Mouse (Mus musculus): Measurements from ENCODE around the gene Lonrf2. TPM values are rescaled to one million over a fixed set of nuclear protein-coding genes. Genes with fewer than 3 reads are reported as not detected.

Gene Lonrf2
- polyA plus RNA-seq, 2 experiments from 2014 or later, result not detected

DNA sequence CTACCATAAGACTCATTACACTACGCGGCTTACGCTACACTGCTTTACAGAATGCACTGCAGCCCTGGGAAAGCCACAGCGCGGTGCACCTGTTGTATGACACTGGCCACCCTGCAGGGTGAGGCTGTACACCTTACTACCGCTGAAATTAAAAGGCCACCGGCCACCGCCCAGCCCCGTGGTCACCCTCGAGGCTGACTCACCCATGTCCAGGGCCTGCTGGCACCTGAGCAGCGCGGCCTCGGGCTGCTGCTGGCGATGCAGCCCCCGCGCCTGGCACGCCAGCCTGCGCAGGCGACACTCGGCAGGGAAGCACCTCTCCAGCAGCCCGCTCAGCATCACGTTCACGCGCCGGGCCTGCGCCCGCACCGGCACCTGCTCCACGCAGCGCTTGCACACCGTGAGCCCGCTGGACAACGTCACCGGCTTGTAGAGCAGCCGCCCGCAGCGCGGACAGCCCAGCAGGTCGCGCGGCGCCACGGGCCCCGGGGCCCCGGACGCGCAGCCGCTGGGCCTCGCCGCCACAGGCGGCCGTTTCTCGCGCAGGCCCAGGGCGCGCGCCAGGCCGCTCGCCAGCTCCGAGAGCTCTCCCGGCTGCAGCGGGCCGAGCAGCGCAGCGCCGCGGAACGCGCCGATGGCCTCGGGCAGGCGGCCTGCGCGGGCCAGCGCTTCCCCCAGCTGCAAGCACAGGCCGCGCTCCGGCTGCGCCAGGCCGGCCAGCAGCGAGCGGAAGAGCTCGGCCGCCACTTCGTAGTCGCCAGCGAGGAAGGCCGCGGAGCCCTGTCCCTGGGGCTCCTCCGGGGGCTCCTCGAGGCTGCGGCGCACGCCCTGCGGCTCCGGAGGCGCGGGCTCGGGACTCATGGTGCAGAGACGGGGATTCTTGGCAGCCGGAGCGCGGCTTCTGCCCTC lies 689 bp downstream of the Lonrf2 start:
- ATAC-seq, result no peak

DNA sequence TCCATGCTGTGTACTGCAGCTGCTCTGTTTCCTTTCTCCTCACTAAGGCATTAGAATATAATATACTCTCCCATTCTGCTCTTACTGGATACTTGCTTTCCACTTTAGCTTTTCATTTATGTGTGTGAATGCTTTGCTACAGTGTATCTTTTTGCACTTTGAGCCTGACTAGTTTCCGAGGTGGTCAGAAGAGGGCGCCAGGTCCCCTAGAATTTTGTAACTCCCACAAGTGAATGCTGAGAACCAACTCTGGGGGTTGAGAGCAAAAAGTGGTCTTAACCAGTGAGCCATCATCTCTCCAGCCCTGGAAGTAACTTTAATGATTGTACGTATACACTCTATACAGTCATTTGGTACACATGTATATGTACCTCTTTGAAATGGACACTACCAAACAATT lies 1.6 kb downstream of the Lonrf2 start:
- no peak for ATAC-seq

DNA sequence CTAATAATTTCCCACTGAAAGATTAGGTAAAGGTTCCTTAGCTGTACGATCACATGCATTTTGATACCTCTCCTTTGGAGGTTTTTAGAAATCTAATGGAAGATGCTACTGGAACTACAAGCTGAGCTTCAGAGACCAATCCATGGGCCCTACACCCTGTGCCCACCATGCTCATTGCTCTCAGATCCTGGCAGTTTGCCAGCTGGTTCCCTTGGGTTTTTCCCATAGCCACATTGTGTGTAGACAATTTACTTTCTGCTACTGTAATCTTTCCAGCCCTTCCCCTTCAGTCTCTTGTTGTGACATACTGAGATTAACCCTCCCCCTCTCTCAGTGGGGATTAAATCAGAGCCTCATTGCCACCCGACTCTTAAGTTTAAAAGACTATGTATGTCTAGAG lies 11.6 kb downstream of the Lonrf2 start:
- no peak for ATAC-seq

DNA sequence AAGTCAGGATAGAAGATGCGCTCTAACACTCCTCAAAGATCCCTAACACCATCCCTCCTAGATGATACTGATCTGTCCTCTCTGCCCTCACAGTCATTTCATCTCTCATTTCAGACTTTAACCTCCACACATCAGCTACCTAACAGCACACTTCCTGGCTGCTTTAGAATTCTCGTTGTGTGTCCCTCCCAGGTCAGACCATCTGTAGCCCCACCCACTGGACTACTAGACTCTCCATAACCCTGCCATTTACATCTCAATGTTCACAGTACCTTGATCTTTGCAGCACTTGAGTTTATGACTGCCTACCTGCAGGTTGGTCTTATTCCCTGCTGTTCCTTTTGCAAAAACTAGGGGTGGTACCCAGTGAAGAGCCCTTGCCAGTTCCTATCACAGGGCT lies 12.7 kb downstream of the Lonrf2 start:
- no peak for ATAC-seq

DNA sequence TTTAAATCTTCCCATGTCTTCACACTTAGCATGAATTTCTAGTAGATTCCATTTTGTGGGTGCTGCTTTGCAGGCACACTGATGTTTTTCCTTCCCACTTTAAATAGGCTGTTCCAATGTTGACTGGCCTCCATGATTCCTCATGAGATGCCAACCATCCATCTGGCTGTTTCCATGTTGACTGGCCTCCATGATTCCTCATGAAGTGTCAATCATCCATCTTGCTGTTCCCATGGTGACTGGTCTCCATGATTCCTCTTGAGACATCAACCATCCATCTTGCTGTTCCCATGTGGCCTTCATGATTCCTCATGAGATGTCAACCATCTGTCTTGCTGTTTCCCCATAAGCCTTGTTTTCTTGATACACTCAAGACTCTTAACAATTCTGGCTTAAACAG lies 16.8 kb downstream of the Lonrf2 start:
- no peak for ATAC-seq

DNA sequence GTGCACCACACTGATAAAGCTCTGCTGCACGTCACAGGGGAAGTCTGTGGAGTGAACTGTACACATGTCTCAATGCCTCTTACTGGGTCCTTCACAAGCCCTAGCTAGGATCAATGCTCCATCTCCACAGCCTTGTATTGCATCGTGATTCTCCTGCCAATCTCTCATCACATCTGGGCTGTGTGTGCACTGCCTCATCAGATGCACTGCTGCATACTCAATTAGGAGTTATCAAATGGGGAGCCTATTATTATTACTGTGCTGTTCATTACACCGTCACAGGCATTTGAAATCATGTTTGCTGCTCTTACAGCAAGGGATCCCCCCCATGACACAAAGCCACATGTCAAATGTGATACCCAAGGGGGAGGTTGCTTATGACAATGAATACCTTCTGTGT lies 18.8 kb downstream of the Lonrf2 start:
- no peak for ATAC-seq

DNA sequence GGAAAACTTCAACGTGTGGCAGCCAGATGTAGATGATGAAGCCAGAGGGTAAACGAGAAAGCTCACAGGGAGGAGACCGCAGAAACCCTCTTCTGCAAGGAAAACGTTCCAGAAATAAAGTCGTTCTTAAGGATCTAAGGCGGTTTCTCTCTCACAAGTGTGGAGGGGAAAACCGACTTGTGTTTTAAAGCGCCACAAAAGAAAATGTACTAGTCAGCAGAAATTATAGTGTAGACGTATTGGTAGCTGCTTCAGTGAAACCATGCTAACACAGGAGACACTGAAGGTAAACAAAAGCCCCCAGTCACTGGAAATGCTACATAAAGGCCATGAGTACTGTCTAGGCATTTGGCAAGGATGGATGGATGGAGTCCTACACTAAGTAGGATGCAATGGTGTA lies 19.2 kb downstream of the Lonrf2 start:
- ATAC-seq, result no peak

DNA sequence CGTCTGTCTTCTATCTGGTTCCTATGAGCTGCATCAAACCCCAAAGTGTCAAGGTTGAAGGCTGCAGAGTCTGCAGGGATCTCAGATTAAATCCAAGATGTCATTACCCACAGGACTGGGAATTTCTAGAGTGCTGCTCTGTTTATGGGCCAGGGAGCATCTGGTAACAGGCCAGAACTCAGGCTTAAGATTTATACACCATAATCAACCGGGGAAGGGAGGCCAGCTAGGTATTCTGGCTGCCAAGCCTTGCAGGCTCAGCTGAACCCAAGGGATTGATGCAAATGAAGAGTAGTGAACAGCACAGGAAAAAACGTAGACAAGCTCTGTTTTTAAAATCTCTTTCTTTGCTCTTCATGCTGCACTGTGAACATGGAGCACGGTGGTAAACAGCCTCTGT lies 20.2 kb downstream of the Lonrf2 start:
- no peak for ATAC-seq

DNA sequence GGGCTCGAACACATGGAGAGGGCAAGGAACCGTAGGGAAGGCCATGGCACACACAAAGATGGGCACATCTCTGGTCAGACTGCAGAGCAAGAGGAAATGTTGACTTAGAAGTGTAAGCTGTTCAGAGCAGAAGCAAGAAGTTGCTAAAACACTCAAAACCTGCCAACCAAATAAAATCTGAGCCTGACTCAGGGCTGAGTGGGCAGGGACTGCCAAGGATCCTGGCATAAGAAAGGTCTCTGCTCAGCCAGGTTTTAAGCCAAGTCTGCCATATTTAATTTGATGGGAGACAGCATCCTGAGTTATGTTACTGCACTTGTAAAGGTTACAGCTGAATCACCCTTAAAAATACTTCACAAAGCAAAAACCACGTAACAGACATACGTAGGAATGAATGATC lies 29.4 kb downstream of the Lonrf2 start:
- no peak for ATAC-seq

DNA sequence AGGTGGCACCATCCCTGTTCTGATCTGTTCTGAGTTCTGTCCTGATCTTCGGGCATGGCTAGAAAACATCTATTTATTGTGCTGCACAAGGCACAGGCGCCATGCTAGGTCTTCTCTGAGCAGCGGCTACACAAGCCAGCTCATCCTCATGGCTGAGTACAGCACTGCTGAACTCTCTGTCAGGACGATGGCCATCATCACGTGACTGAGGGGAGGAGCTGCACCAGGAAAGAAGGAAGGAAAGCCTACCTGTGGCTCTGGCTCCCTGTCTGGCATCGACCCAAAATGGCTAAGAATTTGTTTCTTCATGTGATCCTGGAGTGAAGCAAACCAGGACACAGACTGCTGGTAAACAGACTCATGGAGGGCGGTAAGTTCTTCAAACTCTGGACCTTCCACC lies 36.1 kb downstream of the Lonrf2 start:
- no peak for ATAC-seq

DNA sequence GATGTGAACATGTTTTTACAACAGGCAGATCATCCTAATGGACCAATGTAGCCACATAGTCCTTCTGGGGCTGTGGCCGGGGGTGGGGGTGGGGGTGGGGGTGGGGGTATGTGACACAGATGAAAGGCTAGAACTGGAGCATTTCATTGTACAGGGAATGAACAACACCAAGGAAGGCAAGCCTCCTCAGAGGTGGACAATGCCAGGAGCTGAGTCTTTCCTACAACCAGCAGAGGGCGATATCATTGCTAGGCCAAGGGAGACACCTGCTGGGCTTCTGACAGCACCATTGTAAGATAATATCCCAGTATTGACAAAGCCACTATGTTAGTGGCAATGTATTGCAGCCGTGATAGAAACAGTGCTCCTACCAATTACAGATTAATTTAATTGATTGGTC lies 37.2 kb downstream of the Lonrf2 start:
- no peak for ATAC-seq

DNA sequence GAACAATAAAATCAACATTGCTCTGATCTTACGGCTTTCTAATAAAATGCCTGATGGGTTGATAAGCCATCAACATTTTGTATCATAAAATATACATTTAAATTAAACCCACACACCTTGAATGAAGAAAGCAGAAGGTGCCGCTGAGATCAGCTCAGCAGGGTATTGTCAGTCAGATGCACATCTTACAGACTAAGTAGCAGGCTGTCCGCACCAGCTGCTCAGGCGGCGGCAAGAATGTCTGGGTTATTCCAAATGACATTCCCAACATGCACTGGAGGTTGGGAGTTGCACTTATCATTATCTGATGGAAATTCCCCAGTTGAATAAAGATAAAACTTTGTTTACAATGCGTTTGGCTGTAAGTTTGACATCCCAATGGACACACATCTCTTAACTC lies 39.6 kb downstream of the Lonrf2 start:
- ATAC-seq, result no peak

DNA sequence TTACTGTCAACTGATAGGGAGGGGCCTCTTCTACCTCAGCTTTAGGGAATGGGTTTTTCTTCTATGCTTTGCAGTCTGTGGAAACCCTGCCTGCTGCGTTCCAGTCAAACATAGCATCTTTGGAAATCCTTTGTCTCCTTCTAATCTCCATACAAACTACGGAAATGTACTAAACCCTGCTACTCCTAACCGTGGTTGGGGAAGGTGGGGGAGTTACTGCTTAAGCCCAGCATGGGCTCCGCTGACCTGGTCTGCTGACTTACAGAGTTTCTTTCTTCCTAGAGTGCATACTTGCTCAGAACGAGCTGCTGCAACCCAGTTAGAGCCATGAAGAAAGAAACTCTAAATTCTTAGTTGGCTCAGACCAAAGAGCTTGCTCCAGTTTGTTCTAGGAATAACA lies 41.0 kb downstream of the Lonrf2 start:
- no peak for ATAC-seq

DNA sequence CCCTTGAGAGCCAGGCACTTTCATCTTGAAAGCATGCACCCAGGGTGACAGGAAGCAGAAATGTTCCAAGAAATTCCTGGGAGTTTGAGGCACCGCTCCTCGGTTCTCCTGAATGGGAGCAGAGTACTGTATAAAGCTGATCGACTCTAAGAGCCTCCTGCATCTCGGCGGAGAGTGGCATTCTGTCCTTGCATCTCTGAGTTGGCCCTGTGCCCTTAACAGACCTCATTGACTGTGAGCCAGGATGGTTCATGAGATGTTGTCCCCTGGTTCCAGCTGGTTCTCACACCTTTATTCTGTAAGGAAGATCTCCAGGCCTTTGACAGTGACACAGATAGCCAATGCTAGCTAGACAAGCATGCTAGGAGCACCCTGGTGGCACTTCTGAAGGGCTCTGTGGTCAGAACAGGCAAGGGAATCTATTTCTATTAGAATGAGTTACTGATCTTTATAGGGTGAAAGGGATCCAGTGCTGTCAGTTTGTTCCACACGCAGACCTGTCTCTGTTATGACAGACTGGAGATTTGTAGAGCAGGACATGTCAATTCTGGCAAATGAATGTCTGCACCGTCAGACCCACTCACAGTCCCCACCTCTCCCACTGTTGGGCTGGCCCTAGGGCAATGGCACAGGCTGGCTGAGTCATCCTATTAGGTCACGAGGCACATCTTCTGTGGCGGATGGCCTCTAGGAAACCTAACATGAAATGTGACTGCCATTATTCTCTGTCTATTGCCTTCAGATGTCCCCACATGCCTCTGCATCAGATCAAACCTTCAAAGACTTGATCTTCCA lies 45.3 kb downstream of the Lonrf2 start:
- ATAC-seq, result no peak

DNA sequence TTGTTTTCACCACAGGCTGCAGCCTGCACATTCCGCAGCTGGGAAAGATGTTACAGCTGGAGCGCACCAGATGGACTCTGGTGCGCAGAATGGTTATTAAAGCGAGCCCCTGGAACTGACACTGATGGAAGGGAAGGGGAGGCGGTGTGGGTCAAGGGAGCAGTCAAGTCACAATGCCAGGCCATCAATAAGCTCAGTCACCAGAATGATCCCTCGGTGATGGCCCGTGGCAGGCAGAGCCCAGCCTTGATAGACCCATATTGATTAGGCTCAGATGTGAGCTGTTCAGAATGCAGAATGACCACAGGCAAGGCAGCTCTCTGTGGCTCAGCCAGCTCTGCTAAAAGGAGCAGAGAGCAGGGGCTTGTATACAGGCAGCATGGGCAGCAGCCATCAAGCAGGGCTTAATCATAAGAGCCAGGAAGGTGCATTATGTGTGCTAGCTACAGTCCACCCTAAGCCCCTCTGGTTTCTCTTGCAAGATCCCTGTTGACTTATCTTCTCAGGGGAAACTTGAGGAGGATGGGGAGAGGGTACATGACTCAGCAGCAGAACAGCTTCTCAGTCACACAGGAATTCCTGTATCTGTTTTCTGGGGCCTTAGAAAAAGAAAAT lies 46.4 kb downstream of the Lonrf2 start:
- no peak for ATAC-seq

DNA sequence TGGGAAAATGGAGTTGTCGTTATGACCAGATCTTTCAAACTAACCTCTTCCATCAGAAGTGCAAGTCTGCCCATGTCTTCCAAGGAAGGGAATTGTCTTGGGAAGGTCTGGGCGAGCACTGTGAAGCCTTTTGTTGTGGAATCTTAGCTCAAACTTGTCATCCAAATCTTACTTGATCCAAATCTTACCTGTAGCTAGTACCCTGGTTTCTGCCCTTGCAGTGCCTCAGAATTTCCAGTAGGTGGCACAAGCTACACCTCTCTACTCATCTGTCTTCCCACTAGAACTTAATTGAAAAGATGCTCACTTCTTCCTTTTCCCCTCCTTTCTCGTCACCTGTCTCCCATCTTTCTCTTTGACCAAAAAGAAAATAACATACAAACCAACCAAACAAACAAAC lies 47.6 kb downstream of the Lonrf2 start:
- ATAC-seq, result no peak

DNA sequence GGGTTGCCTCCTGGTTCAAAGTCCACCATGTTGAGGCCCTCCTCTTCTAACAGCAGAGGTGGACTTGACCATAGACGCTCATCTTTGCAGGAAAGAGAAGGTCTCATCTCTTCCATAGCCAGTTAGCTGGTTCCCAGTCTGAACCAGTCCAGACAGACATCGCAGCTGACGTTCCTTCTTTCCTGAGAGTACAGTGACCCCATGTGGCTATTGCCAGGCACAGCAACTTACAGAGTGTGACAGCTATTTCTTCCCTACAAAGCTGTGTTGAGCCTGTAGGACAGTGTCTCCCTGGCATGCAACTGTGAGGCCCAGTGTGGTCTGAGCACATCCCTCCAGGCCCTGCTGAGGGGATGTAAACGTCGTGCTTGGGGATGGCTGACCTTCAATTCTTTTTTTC lies 49.1 kb downstream of the Lonrf2 start:
- ATAC-seq, result peak; percentile 57

DNA sequence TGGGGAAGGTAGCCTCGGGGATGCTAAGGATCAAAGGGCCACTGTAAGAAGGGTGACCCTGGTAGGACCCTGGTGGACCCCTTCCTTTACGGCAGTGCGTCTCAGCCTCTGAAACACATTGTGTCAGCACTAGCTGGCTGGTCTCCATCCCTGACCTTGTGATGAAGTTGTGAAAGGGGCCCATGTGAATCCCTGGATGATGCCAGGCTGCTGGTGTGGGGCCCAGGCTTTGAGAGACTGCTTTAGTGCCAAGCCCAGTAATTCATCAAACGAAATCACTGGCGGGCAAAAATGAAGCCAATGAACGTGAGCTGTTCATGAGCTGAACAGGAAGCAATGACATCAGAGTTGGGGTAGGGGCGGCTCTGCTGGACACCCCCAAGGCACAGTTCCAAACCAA lies 50.2 kb downstream of the Lonrf2 start:
- ATAC-seq, result no peak

DNA sequence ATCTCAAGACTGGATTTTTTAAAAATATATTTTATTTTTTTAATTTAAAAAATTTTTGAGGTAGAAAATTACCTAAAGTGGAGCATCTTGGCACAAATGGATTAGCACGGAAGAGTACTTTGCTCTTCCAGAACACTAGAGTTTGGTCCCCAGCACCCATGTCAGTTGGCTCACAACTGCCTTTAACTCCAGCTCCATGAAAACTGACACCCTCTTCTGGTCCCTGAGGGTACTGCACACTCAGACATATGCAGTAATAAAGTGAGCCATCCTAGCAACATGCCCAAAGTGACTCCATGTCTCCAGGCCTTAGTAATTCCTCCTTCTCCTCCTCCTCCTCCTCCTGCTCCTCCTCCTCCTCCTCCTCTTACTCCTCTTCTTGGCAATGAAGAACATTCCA lies 58.2 kb downstream of the Lonrf2 start:
- ATAC-seq, result no peak

DNA sequence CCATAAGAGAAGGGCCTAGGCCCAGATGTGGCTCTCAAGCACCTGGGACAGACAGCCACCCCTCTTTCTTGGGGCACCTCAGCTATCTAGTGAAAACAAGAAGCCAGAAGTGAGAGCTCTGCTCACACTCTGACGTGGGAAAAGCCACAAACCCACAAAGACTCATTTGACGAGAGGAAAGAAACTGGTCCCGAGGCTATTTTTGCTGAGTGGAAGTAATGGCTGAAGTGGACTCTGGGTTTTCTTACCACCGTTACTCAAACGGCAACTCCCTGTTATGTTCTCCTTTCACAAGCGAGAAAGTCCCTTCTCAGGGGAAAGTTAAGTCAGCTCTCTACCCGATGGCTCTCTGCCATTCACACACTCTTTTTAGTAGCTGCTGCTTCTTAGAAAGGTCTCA lies 59.0 kb downstream of the Lonrf2 start:
- peak; percentile 82 for ATAC-seq

DNA sequence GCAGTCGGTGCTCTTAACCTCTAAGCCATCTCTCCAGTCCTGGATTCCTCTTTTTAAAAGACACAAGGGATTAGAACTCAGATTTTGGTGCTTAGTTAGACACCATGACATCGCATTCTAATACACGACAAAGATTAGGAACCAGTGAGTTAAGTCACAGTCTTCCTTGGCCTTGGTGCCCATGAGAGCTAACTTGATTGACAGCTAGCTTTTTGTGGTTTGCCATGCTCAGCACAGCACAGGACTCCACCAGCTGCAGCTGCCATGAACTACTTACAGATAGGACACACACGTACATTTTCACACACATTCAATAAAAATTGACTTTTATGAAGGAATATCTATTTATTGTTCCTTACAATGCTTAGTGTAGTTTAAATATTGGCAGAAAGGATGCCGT lies 60.8 kb downstream of the Lonrf2 start:
- no peak for ATAC-seq

DNA sequence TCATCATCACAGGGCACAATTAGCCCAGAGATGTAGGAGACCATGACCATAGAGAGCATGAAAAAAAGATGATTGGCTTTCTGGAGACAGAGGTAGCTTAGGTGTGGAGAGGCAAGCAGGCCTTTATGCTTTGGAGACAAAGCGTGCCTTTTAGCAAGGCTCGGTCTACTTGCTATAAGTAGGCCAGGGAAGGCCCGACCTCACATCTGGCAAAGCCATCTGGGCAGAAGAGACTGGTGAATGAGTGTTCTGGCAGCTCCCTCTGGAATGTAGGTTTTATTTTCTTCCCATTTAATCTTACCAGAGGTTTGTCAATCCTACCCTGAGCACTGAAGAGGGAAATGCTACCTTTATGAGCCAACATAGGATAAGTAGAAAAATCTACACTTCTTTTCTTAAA lies 65.8 kb downstream of the Lonrf2 start:
- ATAC-seq, result no peak

DNA sequence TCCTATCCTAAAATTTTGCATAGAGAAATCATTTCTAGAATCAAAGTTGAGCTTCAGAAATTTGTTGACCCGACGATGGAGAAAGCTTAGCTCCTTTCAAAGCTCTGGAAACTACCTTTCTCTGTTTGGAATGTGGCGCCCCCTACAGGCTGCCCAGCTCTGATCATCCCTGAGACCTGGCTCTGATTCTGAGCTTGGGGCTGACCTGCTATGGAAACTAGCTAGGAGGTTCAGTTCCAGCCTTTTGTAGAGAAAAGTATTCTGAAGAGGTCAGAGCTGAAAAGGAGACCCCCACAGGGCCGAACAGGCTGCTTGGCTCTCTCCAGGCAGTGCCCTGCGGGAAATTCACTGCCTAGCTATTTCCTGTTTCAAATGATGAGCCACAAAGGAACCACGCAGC lies 66.6 kb downstream of the Lonrf2 start:
- ATAC-seq, result no peak

DNA sequence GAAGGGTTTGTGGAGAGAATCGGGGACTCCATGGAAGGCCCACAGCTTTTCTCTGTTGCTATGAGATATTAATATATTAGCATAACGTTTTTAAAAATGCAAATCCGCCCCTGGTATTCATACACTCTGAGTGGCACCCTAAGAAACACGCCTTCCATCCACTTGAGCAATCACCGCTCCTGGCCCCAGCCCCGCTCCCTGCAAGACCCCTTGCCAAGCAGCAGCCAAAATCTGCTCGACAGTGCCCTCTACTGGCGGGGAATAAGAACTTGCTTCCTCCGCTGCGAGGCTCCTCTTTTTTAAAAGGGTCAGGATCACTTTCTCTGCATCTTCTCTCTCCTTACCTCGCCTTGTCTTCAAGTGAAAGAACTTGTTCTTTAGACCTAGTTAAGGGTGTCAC lies 68.7 kb downstream of the Lonrf2 start:
- no peak for ATAC-seq

Data from activated CD4-positive, CD25-positive, alpha-beta regulatory T cell, adult 4 months (primary cell).